Mouse (Mus musculus) liver, embryonic 14 days (tissue): Measurements from ENCODE around the gene 1110032A03Rik. TPM values are rescaled to one million over a fixed set of nuclear protein-coding genes. Genes with fewer than 3 reads are reported as not detected.

ENCODE experiments used
- polyA plus RNA-seq: library from polyadenylated mRNA; depleted of rRNA; stranded (reverse); fragments of >200 nt; gene quantifications from 2 replicates; pipeline ENCODE4 v1.2.3, GENCODE M21; 2012; rRNA removed

The 1110032A03Rik gene
- 10.6 and 13.0 TPM in 2 replicates for polyA plus RNA-seq

DNA sequence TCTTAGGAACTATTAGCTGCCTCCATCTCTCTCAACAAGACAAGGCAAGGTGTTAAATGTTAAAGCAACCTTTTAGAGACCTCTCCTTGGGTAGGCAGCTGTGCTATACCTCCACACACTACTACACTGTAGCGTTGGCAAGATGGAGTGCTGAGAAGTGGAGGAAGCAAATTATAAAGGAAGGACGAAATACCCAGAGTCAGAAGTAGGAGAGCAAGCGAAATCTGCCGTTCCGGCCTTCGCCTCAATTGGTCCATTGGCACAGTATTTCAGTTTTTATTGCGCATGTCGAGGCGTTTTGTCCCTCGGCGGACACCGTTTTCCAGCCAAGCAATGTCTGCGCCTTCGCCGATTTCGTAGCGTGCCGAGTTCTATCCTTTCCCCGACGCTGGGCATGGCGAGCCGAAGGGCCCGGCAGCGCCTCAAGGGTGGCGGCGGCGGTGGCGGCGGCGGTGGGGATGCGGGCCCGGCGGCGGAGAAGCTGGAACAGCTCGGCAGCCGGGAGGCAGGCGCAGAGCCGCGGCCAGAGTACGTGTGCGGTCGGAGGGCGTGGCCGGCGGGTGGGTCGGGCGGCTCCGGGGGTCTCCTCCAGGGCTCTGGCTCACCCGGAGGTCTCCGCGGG is at the start of gene 1110032A03Rik, which contains the start of gene Alg9:
TSS of gene 1110032A03Rik (minus strand) at position 530 of the 622 bp plus-strand sequence.
TSS of gene Alg9 (plus strand) at position 29 of the 622 bp plus-strand sequence.

DNA sequence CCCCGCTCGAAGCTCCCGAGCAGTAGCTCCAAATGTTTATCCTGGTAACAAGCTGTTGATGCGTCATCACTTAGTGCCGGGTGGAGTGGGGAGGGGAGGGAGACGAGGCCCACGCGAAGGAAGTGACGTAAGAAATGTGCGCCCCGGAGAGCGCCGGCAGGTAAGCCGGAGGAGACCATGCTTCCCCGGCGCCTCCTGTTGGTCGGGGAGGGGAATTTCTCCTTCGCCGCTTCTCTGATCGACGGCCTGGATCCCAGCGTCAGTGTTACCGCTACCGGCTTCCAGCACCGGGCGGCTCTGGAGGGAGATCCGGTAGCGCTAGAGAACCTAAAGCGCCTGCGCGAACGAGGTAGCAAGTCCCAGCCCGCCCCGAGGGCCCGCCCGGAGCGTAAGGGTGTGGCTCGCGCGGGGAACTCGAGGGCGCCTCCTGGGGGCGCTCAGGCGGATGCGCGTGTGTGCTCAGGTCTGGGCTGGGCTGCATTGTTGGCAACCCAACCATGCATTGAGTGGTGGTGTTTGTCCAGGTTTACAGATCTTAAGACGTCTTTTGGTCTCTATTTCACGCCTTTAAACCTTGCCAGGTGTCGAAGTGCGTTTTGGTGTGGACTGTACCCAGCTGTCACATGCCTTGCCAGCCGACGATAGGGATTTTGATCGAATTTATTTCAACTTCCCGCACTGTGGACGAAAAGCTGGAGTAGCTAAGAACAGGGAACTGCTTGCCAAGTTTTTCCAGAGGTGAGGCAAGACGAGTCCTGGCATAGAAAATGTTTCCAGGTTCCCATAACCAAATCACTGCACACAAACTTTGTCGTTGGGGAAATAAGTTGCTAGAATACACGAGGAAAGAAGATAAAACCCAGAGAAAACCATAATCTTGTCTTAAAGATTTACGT is 7.0 kb downstream of the 1110032A03Rik start, which contains the start of gene Fdxacb1:
TSS of gene Fdxacb1 (plus strand) at position 130 of the 896 bp plus-strand sequence.

DNA sequence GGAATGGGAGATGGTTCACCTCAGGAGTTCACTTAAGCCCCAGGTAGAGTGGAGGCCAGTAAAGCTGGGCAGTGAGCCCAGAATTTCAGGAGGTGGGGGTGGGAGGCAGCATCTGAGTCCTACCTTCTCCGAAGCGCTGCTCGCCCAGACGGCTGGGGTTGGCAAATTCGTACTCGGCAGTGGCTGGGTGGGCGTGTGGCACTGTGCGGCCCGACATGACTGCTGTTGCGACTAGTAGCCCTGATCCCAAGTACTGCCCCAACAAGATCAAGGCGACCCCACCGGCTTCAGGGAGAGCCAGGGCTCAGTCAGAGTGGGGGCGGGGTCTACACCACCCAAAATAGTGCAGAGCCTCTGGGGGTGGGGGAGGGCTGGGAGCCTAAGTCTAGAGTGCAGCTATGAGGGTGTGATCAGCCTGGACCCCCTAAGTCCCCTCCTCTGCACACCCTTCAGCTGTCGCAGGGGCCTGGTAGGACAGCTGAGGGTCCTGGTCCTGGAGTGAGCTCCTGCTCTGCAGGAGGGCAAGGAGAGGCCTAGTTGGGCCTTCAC is 23.2 kb downstream of the 1110032A03Rik start, which contains the start of gene Hspb2:
TSS of gene Hspb2 (minus strand) at position 301 of the 549 bp plus-strand sequence.

DNA sequence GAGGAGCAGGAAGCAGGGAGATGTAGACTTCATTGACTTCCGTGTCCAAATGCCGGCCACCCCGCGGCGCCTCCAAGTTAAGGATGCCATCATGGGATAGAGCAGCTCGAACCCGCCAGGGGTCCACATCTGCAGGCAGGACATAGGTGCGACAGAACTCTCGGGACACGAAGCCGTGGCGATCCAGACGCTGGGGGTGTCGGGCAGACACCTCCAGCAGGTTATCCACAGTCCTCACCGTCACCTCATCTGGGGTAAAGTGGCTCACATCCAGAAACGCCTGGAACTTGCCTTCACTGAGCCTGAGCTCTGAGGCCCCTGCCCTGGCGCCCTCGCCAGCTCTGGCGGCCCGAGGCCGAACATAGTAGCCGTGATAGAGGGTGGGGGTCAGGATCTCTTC is 24.0 kb downstream of the 1110032A03Rik start, which contains the start of gene Cryab:
TSS of gene Cryab (plus strand) at position 3 of the 400 bp plus-strand sequence.

DNA sequence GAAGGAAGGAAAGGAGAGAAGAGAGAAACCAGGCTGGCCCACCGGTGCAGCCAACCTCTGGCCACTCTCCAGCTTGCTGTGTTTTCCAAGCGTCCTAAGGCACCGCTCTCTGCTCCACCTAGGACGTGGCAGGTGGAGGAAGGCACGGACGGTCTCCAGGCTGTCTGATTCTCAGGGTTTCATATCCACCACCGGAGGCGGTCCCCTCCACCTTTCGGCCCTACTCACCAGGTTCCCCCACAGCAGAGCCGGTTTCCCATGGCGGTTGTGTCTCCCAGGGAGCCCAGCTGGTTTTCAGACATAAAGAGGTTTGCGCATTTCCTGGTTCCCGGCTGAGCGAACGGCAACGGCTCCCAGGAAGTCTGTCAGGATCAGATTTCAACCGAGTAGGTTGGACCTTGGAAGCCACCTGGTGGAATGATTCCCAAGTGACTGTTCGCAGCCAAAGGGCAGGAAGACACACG is 29.1 kb downstream of the 1110032A03Rik start, which contains the start of gene 2310030G06Rik:
TSS of gene 2310030G06Rik (minus strand) at position 323 of the 464 bp plus-strand sequence.

DNA sequence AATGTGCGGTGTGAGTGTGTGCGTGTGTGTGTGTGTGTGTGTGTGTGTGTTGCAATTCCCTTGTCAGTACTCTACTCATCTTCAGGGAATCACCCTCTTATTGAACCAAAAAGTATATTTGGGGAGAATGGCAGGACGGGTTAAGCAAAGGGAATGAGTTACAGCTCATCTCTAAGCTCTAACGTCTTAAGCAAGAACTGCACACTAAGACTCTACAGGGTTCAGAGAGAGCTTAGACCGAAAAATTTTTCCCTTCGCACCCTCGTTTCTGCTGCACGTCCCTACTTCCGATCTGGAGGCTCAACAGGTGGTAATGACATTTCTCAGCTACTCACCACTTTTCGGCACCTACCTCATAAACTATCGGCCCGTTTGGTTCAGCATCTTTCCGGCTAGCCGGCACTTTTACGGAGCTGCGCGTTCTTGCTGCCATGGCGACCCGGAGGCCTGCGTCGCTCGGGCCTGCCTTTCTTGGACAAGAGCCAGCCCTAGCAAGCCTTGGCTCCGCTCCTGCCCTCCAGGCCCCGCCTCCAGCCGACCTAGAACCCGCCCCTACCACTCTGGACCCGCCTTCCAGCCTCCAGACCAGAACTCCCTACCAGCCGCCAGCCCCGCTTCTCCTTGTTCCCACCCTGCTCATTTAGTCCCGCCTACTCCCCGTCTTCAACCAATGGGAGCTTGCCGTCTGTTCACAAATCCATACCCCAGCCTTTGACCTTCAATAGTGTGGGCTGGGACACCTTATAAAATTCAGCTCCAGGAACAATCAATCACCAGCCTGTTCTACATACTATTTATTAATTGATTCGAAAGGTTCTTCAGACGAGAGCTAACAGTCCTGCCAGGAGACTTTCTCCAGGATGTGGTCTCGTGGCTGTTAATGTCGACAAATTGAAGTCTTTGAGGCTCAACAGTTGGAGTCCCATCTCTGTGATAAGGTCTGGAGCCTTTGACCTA is 36.1 kb downstream of the 1110032A03Rik start, which contains the start of gene Dixdc1:
TSS of gene Dixdc1 (minus strand) at position 604 of the 957 bp plus-strand sequence.

Other genes with a start within 250 kb of the 1110032A03Rik start
- 23.3 and 25.3 TPM in 2 replicates for gene Pts, start 246.8 kb downstream of the 1110032A03Rik start, polyA plus RNA-seq
- 4.8 and 5.8 TPM in 2 replicates for gene Il18, start 220.7 kb downstream of the 1110032A03Rik start, polyA plus RNA-seq
- 0.21 and 0.35 TPM in 2 replicates for gene Bco2, start 220.3 kb downstream of the 1110032A03Rik start, polyA plus RNA-seq
- gene Tex12, start 214.2 kb downstream of the 1110032A03Rik start, polyA plus RNA-seq: not detected in 2 replicates
- 159 and 197 TPM in 2 replicates for gene Sdhd, start 171.7 kb downstream of the 1110032A03Rik start, polyA plus RNA-seq
- 155 and 158 TPM in 2 replicates for gene Timm8b, start 171.6 kb downstream of the 1110032A03Rik start, polyA plus RNA-seq
- 0.81 and 1.0 TPM in 2 replicates for gene Pih1d2, start 158.2 kb downstream of the 1110032A03Rik start, polyA plus RNA-seq
- gene Nkapd1, start 158.1 kb downstream of the 1110032A03Rik start, polyA plus RNA-seq: 5.2 and 5.3 TPM in 2 replicates
- 15.2 and 15.3 TPM in 2 replicates for gene Dlat, start 115.7 kb downstream of the 1110032A03Rik start, polyA plus RNA-seq
- 0.62 and 0.83 TPM in 2 replicates for gene Dixdc1, start 36.0 kb downstream of the 1110032A03Rik start, polyA plus RNA-seq
- gene 2310030G06Rik, start 29.0 kb downstream of the 1110032A03Rik start, polyA plus RNA-seq: 1.9 and 2.2 TPM in 2 replicates
- gene Cryab, start 24.2 kb downstream of the 1110032A03Rik start, polyA plus RNA-seq: 1.8 and 3.2 TPM in 2 replicates
- 0.22 and 1.2 TPM in 2 replicates for gene Hspb2, start 23.2 kb downstream of the 1110032A03Rik start, polyA plus RNA-seq
- gene Fdxacb1, start 7.3 kb downstream of the 1110032A03Rik start, polyA plus RNA-seq: 5.0 and 5.7 TPM in 2 replicates
- 9.5 and 10.7 TPM in 2 replicates for gene Alg9, start 501 bp downstream of the 1110032A03Rik start, polyA plus RNA-seq
- 23.1 and 32.1 TPM in 2 replicates for gene Ppp2r1b, start 69.8 kb upstream of the 1110032A03Rik start, polyA plus RNA-seq
- 6.7 and 7.8 TPM in 2 replicates for gene Sik2, start 233.6 kb upstream of the 1110032A03Rik start, polyA plus RNA-seq